Mouse (Mus musculus): Measurements from ENCODE around the gene Cdk14. TPM values are rescaled to one million over a fixed set of nuclear protein-coding genes. Genes with fewer than 3 reads are reported as not detected.

Gene Cdk14
- polyA plus RNA-seq, 1 experiment from 2014 or later, result 25.5 TPM

DNA sequence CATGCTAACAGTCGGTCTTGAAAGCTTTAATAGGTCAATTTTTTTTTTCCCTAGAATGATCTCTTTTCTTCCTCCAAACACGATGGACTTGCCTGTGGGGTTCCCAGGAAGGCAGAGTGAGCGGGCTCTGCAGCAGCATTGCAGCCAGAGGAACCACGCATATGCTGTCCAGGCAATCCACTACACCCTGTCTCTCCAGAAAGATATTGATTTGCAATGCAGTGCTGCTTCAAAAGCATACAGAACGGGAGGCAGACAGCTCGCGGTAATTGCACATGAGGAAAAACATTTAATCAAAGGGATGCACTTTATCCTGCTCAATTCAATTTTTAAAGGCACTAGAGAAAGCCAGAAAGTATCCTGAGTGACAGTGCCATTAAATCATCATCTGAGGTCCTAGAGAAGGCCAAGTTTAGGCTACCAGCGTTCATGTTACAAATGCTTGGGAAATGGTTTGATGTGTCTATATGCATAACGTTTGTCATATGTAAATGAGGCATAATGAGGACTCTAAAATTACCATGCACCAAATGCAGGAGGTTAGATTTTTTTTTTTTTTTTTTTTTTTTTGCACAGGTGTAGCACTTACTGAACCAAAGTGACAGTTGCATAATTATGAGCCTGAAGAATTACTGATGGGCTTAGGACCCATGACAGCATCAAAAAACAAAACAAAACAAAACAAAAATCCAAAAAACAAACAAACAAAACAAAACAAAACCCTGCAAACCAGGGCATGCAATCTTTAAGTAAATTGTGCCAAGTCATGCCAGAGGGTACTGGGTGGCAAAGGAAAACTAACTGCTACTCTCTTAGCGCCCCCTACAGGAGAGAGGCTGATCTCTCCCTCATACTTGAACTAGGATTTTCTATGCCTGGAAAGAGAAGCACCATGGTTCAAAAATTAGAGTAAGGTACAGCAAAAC lies 154.0 kb downstream of the Cdk14 start:
- DNase-seq (ENCODE audit: low spot score, missing footprints), result peak; percentile 87
- no peak overlapping the region for H3K9ac ChIP-seq (ENCODE audit: low read length)
- H3K27ac ChIP-seq (ENCODE audit: low read depth, low read length), result no peak overlapping the region
- H3K27me3 ChIP-seq (ENCODE audit: control insufficient read depth, insufficient read depth, low read length), result no peaks in the 10 kb centered on the region
- WGBS, result 44% methylated on average over 10 of the region's 10 CpGs
- no peak overlapping the region for H3K4me2 ChIP-seq
- no peaks in the 10 kb centered on the region for H3K9me3 ChIP-seq (ENCODE audit: control insufficient read depth, low read length)
- H3K4me1 ChIP-seq (ENCODE audit: control insufficient read depth, insufficient read depth, low read length), result peaks cover 13% of the 10 kb centered on the region; the same call in 1 of the 2 replicates
- peak; percentile 74 for ATAC-seq (ENCODE audit: low FRiP score)
- no peaks in the 10 kb centered on the region for H3K36me3 ChIP-seq (ENCODE audit: control insufficient read depth, insufficient read depth, low read length)
- no peak overlapping the region for H3K4me3 ChIP-seq (ENCODE audit: low read depth, low read length)

DNA sequence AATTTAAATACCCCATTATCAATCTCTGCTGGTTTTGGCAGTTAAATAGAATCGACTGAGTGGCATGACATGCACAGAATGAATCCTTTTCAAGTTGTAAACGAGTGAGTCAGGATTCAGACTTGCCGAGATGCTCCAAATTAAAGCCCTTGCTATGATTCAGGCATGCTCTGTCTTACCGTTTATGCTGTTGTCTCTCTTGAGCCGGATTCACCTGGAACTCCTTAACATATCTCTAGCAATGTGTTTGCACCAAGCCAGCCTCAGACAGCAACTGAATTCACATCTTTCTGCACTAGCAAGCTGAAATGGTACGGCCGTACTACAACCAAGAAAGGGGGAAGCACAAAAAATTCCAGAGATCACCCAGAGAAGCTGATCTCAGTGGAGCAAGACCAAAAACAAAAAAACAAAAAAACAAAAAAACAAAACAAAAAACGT lies 154.7 kb downstream of the Cdk14 start:
- no peak overlapping the region for H3K27ac ChIP-seq (ENCODE audit: low read depth, low read length)
- no peaks in the 10 kb centered on the region for H3K9me3 ChIP-seq (ENCODE audit: control insufficient read depth, low read length)
- ATAC-seq (ENCODE audit: low FRiP score) (no peak), DNase-seq (ENCODE audit: low spot score, missing footprints) (no peak)
- H3K36me3 ChIP-seq (ENCODE audit: control insufficient read depth, insufficient read depth, low read length), result no peaks in the 10 kb centered on the region
- H3K27me3 ChIP-seq (ENCODE audit: control insufficient read depth, insufficient read depth, low read length), result no peaks in the 10 kb centered on the region
- peak overlapping the region; percentile 25; the same call in 1 of the 2 replicates for H3K4me2 ChIP-seq
- WGBS, result 31% methylated on average over 8 of the region's 8 CpGs
- H3K4me3 ChIP-seq (ENCODE audit: low read depth, low read length), result no peak overlapping the region
- H3K9ac ChIP-seq (ENCODE audit: low read length), result no peak overlapping the region
- peaks cover 13% of the 10 kb centered on the region; the same call in 1 of the 2 replicates for H3K4me1 ChIP-seq (ENCODE audit: control insufficient read depth, insufficient read depth, low read length)

DNA sequence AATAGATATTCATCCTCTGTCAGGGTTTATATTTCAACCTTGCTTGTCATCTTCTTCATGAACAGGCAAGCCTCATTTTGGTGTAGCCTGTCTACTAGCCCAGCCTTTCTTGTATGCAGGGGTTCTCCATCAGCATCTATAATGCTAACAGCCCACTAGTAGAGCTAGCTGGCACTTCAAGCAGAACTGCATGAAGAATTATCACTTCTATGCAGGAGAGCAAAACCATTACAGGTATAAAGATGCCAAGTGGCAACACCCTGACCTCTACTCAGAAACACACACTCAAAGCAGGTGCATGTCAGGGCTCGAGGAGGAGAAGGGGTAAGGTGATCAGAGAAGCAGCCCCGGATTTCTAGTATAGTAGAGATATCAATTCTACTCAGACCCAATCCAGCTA lies 155.4 kb downstream of the Cdk14 start:
- H3K27ac ChIP-seq (ENCODE audit: low read depth, low read length), result no peak overlapping the region
- H3K27me3 ChIP-seq (ENCODE audit: control insufficient read depth, insufficient read depth, low read length), result no peaks in the 10 kb centered on the region
- H3K36me3 ChIP-seq (ENCODE audit: control insufficient read depth, insufficient read depth, low read length), result no peaks in the 10 kb centered on the region
- ATAC-seq (ENCODE audit: low FRiP score), result no peak
- no peak overlapping the region for H3K4me3 ChIP-seq (ENCODE audit: low read depth, low read length)
- WGBS, result 89% methylated on average over 2 of the region's 2 CpGs
- no peak overlapping the region for H3K4me2 ChIP-seq
- H3K9ac ChIP-seq (ENCODE audit: low read length), result no peak overlapping the region
- peak; percentile 80 for DNase-seq (ENCODE audit: low spot score, missing footprints)
- H3K4me1 ChIP-seq (ENCODE audit: control insufficient read depth, insufficient read depth, low read length), result peaks cover 13% of the 10 kb centered on the region; the same call in 1 of the 2 replicates
- no peaks in the 10 kb centered on the region for H3K9me3 ChIP-seq (ENCODE audit: control insufficient read depth, low read length)

DNA sequence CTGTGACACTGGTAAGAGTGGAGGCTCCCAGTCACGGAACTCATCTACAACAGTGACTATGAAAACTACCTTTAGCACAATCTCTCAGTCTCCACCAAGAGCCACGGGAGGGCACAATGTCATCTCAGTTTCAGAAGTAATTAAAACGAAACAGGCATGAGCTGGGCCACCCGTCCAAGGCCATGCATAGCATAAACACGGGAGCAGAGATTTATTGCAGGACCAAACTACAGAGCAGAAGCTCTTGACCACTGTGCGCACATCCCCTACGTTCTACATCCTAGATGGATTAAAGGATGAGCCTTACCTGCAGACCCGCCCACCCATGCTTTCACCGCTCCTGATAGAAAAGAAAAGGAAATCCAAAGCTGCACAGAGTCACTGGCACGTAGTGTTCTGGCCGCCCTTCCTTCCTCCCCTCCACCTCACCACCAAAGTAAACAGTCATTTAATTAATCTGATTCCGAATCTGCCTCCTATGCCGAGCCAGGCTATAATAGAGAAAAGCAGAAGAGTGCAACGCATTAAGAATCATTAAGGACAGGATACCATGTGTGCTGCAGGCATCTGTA lies 158.3 kb downstream of the Cdk14 start:
- H3K9ac ChIP-seq (ENCODE audit: low read length), result no peak overlapping the region
- no peaks in the 10 kb centered on the region for H3K36me3 ChIP-seq (ENCODE audit: control insufficient read depth, insufficient read depth, low read length)
- H3K27ac ChIP-seq (ENCODE audit: low read depth, low read length), result no peak overlapping the region
- ATAC-seq (ENCODE audit: low FRiP score), result no peak
- no peaks in the 10 kb centered on the region for H3K9me3 ChIP-seq (ENCODE audit: control insufficient read depth, low read length)
- H3K4me2 ChIP-seq, result no peak overlapping the region
- no peaks in the 10 kb centered on the region for H3K27me3 ChIP-seq (ENCODE audit: control insufficient read depth, insufficient read depth, low read length)
- peaks cover 13% of the 10 kb centered on the region; the same call in 1 of the 2 replicates for H3K4me1 ChIP-seq (ENCODE audit: control insufficient read depth, insufficient read depth, low read length)
- DNase-seq (ENCODE audit: low spot score, missing footprints), result peak; percentile 71
- no peak overlapping the region for H3K4me3 ChIP-seq (ENCODE audit: low read depth, low read length)
- WGBS, result 79% methylated on average over 14 of the region's 14 CpGs

DNA sequence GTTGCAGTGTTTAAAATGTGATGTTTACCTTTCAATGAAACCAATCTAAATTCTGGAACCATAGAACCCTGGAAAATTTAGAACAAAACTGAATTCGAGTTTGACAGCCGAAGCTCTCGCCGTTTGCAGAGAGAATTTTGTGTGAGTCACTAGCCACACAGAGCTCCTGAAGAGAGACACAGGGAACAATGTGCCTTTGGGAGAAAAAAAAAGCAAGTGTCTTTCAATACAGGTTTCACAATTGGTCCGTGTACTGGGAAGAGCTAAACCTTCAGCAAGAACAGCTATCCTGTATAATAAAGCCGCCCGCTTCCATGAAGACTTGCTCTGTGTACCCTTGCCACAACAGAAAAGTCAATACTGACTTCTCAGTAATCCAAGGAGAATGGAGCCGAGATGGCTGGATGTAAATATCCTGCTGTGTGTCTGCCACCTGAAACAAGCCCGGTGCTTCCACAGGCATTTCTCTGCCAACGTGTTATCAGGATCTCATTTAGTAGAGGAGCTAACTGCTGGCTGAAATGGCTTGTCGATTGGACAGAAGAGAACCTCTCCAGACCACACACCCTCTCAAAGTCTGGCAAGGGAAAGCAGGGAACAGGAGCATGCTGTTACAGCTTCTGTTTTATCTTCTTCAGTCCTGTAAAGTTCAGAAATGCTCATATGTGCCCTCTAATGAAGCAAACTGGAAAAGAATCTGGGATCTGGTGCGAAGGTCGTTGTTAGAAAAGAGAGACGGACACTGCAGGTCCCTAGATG lies 159.0 kb downstream of the Cdk14 start:
- H3K36me3 ChIP-seq (ENCODE audit: control insufficient read depth, insufficient read depth, low read length), result no peaks in the 10 kb centered on the region
- no peak overlapping the region for H3K4me3 ChIP-seq (ENCODE audit: low read depth, low read length)
- ATAC-seq (ENCODE audit: low FRiP score) (0 out of 2 replicates have a peak, but pooled peaks have one; percentile 30), DNase-seq (ENCODE audit: low spot score, missing footprints) (peak; percentile 84)
- no peaks in the 10 kb centered on the region for H3K9me3 ChIP-seq (ENCODE audit: control insufficient read depth, low read length)
- no peaks in the 10 kb centered on the region for H3K27me3 ChIP-seq (ENCODE audit: control insufficient read depth, insufficient read depth, low read length)
- H3K4me2 ChIP-seq, result no peak overlapping the region
- H3K27ac ChIP-seq (ENCODE audit: low read depth, low read length), result no peak overlapping the region
- H3K4me1 ChIP-seq (ENCODE audit: control insufficient read depth, insufficient read depth, low read length), result peaks cover 13% of the 10 kb centered on the region; the same call in 1 of the 2 replicates
- no peak overlapping the region for H3K9ac ChIP-seq (ENCODE audit: low read length)
- WGBS, result 63% methylated on average over 14 of the region's 14 CpGs

DNA sequence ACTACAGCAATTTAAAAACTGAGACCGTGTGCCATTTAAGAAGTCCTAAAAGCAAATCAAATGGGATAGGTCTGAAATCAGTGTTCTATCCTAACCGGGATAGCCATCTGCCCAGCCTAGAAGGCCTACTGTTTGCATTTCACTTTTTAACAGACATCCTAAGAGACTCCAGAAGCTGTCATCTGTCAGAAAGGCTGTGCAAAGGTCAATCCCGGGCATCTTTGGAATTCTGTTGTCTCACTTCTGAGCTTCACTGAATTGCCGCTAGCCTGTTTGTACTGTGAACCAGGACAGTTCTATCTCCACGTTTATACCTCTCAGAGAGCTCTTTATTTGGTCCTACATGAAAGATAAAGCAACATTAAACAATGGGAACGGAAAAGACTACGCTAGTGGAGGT lies 159.8 kb downstream of the Cdk14 start:
- Histone ChIP-seq H3K4me2 (no peak overlapping the region), H3K4me3 (ENCODE audit: low read depth, low read length) (no peak overlapping the region), H3K36me3 (ENCODE audit: control insufficient read depth, insufficient read depth, low read length) (no peaks in the 10 kb centered on the region), H3K27me3 (ENCODE audit: control insufficient read depth, insufficient read depth, low read length) (no peaks in the 10 kb centered on the region), H3K4me1 (ENCODE audit: control insufficient read depth, insufficient read depth, low read length) (peaks cover 7% of the 10 kb centered on the region; the same call in 1 of the 2 replicates), H3K9ac (ENCODE audit: low read length) (no peak overlapping the region), H3K9me3 (ENCODE audit: control insufficient read depth, low read length) (no peaks in the 10 kb centered on the region), H3K27ac (ENCODE audit: low read depth, low read length) (no peak overlapping the region)
- ATAC-seq (ENCODE audit: low FRiP score), result no peak
- DNase-seq (ENCODE audit: low spot score, missing footprints), result peak; percentile 77
- 57% methylated on average over 7 of the region's 7 CpGs for WGBS

DNA sequence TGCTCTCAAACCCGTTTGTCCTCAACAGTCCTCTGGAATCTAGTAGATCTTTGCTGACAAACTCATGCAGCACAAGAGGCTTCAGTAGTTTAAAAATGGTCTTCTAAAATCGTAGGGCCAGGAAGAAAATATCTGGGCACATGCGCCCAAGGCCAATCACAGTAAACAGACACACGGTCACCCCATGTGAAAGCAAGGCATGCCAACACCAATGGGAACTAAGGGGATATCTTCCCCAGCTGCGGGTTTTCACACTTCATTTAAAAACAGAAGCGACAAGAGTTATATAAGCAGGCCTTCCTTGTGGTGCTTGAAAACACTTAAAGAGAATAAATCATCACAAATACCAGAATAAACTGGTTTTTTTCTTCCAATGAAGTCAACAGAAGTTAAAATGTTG lies 165.7 kb downstream of the Cdk14 start:
- H3K9me3 ChIP-seq (ENCODE audit: control insufficient read depth, low read length), result no peaks in the 10 kb centered on the region
- WGBS, result 91% methylated on average over 6 of the region's 6 CpGs
- no peaks in the 10 kb centered on the region for H3K27me3 ChIP-seq (ENCODE audit: control insufficient read depth, insufficient read depth, low read length)
- no peak overlapping the region for H3K27ac ChIP-seq (ENCODE audit: low read depth, low read length)
- H3K4me3 ChIP-seq (ENCODE audit: low read depth, low read length), result no peak overlapping the region
- no peaks in the 10 kb centered on the region for H3K4me1 ChIP-seq (ENCODE audit: control insufficient read depth, insufficient read depth, low read length)
- no peak overlapping the region for H3K4me2 ChIP-seq
- H3K36me3 ChIP-seq (ENCODE audit: control insufficient read depth, insufficient read depth, low read length), result no peaks in the 10 kb centered on the region
- no peak overlapping the region for H3K9ac ChIP-seq (ENCODE audit: low read length)
- no peak for ATAC-seq (ENCODE audit: low FRiP score)
- peak; percentile 45 for DNase-seq (ENCODE audit: low spot score, missing footprints)

DNA sequence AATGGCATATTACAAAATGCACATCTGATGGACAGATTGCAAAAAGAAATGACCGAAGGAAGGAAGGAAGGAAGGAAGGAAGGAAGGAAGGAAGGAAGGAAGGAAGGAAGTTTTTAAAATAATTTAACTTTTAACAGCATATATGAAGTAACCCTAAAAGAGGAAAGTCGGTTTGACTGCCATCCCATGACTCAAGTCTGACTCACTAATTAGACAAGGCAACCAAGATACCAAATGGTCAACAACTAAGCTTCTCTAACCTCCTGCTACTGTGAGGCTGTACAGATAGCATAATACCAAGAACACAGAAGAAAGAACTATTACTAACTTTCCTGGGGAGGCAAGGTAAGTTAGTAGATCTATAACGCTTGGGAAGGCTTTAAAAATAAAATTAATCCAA lies 166.9 kb downstream of the Cdk14 start:
- Histone ChIP-seq H3K4me3 (ENCODE audit: low read depth, low read length) (no peak overlapping the region), H3K9ac (ENCODE audit: low read length) (no peak overlapping the region), H3K4me1 (ENCODE audit: control insufficient read depth, insufficient read depth, low read length) (no peaks in the 10 kb centered on the region), H3K27ac (ENCODE audit: low read depth, low read length) (no peak overlapping the region), H3K36me3 (ENCODE audit: control insufficient read depth, insufficient read depth, low read length) (no peaks in the 10 kb centered on the region), H3K9me3 (ENCODE audit: control insufficient read depth, low read length) (no peaks in the 10 kb centered on the region), H3K4me2 (no peak overlapping the region), H3K27me3 (ENCODE audit: control insufficient read depth, insufficient read depth, low read length) (no peaks in the 10 kb centered on the region)
- peak; percentile 33 for DNase-seq (ENCODE audit: low spot score, missing footprints)
- WGBS, result 93% methylated on average over 3 of the region's 3 CpGs
- ATAC-seq (ENCODE audit: low FRiP score), result no peak
